9 mouse cellular contexts compared by ENCODE assay signal in the genomic region with DNA sequence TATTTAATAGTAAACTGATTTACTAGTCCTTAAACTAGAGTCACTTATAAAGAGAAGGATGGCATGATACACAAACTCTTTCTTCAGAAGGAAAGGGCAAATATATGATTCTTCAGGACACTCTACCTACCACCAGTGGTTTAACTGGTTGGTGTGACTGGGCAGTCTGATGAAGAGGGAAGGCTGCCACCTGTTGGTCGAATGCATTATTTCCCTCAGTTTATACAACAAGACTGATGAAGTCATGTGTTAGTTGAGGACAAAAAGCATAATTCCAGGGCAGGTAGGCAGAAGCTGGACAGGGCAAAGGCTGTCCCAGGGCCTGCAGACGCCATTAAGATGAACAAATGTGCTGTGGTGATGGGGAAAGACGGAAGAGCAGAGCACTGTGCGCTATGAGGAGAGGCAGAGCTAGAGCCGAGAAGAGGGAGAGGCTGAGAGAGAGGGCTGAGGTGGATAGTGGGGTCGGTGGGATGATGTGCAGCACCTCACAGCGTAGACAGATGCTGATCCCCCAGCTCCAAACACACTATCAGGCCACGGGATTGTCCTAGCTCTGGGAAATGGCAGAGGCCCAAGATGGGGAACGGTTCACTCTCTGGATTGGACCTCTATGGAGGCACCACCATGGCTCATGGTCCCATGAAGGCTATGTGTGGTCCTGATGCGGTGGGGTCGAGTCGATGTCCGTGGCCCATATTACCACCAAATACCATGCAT. TPM values are rescaled to one million over a fixed set of nuclear protein-coding genes. Genes with fewer than 3 reads are reported as not detected.
DNase-seq lines count a peak whose midpoint lies in the region; ATAC-seq and TF ChIP-seq lines count a peak whose summit lies in the region.
"Had no signal": no experiment of that assay in that cellular context is flagged by ENCODE, and none has a peak within 500 bp of the region (broad histone marks: within the 10 kb centered on the region; RNA-seq: fewer than 3 reads in every experiment).

No protein-coding gene starts in this region.

- peaks cover 16% of the 10 kb centered on the region; the same call in 1 of the 2 replicates for H3K36me3 ChIP-seq in lung, embryonic 14.5 days (ENCODE audit: insufficient read depth)

- ATAC-seq in cerebellum, adult (ENCODE audit: insufficient number of reproducible peaks, low FRiP score, low TSS enrichment), result no peak
- ATAC-seq in lung, embryonic 14.5 days (ENCODE audit: insufficient read depth), result no peak

- no peak overlapping the region for H3K9ac ChIP-seq in lung, embryonic 14.5 days
- H3K9ac ChIP-seq: hindbrain, embryonic 15.5 days had no signal

- no peak overlapping the region for H3K4me3 ChIP-seq in cortical plate, adult 2 months (ENCODE audit: insufficient read depth, low read length)
- no peak overlapping the region for H3K4me3 ChIP-seq in lung, embryonic 14.5 days (ENCODE audit: low read depth, low read length)
- H3K4me3 ChIP-seq: hindbrain, embryonic 15.5 days had no signal

- no peaks in the 10 kb centered on the region for H3K4me1 ChIP-seq in cortical plate, adult 2 months (ENCODE audit: control insufficient read depth, insufficient read depth, low read length)
- peaks cover 6% of the 10 kb centered on the region; the same call in 1 of the 2 replicates for H3K4me1 ChIP-seq in lung, embryonic 14.5 days (ENCODE audit: insufficient read depth)

- peak; percentile 33 for DNase-seq in cerebellum, adult 11 months
- DNase-seq in testis, postnatal 10 days (ENCODE audit: low spot score), result peak; percentile 80
- no peak for DNase-seq in testis, postnatal 14 days (ENCODE audit: low spot score)
- DNase-seq in kidney, adult 8-10 months, result peak; percentile 66 to 84
- peak; percentile 87 for DNase-seq in lung, embryonic 14.5 days
- DNase-seq in spleen, postnatal 10 days (ENCODE audit: low spot score in 2 of 2), result peak; percentile 59 to 84

- H3K4me2 ChIP-seq in lung, embryonic 14.5 days, result no peak overlapping the region
- H3K4me2 ChIP-seq: hindbrain, embryonic 15.5 days had no signal

- peak; percentile 74 for TF ChIP-seq CTCF in cortical plate, adult 2 months (IDR thresholded peaks at IDR 0.05; ENCODE audit: extremely low read depth, insufficient read depth, low read length)
- TF ChIP-seq CTCF in lung, embryonic 14.5 days (IDR thresholded peaks at IDR 0.05; ENCODE audit: low read depth), result peak; percentile 78

- H3K27me3 ChIP-seq in lung, embryonic 14.5 days (ENCODE audit: insufficient read depth, low read length), result peaks cover 7% of the 10 kb centered on the region; the same call in 1 of the 2 replicates

- TF ChIP-seq POLR2A in cortical plate, adult 2 months (IDR thresholded peaks at IDR 0.05; ENCODE audit: extremely low read depth, insufficient read depth, low read length), result no peak

- H3K27ac ChIP-seq in cortical plate, adult 2 months (ENCODE audit: insufficient read depth, low read length), result no peak overlapping the region
- H3K27ac ChIP-seq in lung, embryonic 14.5 days (ENCODE audit: low read depth), result no peak overlapping the region
- H3K27ac ChIP-seq: hindbrain, embryonic 15.5 days had no signal

- no peaks in the 10 kb centered on the region for H3K9me3 ChIP-seq in lung, embryonic 14.5 days (ENCODE audit: low read depth, low read length)
- H3K9me3 ChIP-seq: hindbrain, embryonic 15.5 days had no signal

- WGBS in lung, embryonic 14.5 days, result 57% methylated on average over 13 of the region's 13 CpGs

RNA-seq across cellular contexts. Expression of gene Traf5, which starts 2.3 kb away (rescaled TPM):
- polyA plus RNA-seq in cortical plate, adult 2 months (2012; rRNA removed), result 9.5 and 9.6 TPM in 2 replicates
- 20.1 and 22.8 TPM in 2 replicates for polyA plus RNA-seq in lung, embryonic 14.5 days (2014; fragmentation: Nextera tagmentation; extraction: Ambion mirVana)

RNA-seq across cellular contexts. Expression of gene Rcor3, which starts 43.3 kb away (rescaled TPM):
- polyA plus RNA-seq in cortical plate, adult 2 months (2012; rRNA removed), result 30.0 and 32.3 TPM in 2 replicates
- 29.5 and 31.0 TPM in 2 replicates for polyA plus RNA-seq in lung, embryonic 14.5 days (2014; fragmentation: Nextera tagmentation; extraction: Ambion mirVana)
